Mouse (Mus musculus): ENCODE measurements at regions not wholly inside any gene's neighbourhood (a gene's known extent, or its start where the extent isn't known, plus 50 kb on each side); places are given as distances from the start of the nearest gene placed in this dataset.
"Not testable (repeated sequence)": the region's sequence is repeated elsewhere in the genome, so short reads cannot be mapped to it uniquely, and the experiment has no call there.

DNA sequence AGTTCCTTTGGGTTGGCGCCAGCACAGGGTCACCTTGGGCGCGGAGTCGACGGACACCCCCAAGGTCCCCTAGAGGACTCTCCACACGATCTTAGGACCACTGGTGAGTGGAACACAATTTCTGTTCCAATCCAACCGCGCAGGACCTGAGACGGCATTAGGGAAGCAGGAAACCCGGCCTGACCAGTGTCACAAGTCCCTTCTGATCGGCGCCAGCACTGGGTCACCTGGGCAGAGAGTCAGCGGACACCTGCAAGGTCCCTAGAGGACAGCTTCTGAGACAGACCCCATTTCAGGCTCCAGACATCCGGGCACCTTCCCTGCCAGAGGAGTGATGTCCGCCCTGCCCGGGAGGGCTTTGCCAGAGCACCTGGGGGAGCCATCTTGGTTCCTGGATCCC, 74.2 kb upstream of the Cdh13 start:
- DNase-seq: not testable (repeated sequence)

- DNase-seq: no peak
Observed at GRCm38 (mm10) chr8:118190866-118191265, 92.7 kb upstream of the Cdh13 start.

- DNase-seq: no peak
Observed at GRCm38 (mm10) chr8:118189226-118189625, 94.3 kb upstream of the Cdh13 start.

GRCm38 (mm10) chr8:118169001-118169413, 114.5 kb upstream of the Cdh13 start:
- DNase-seq: no peak

- DNase-seq: no peak
Observed at GRCm38 (mm10) chr8:118162171-118162570, 121.4 kb upstream of the Cdh13 start.

GRCm38 (mm10) chr8:118147359-118148205, 136.0 kb upstream of the Cdh13 start:
- DNase-seq: no peak

- DNase-seq: peak; percentile 3
Observed at GRCm38 (mm10) chr8:118144546-118144945, 139.0 kb upstream of the Cdh13 start.

GRCm38 (mm10) chr8:118142311-118142710, 141.2 kb upstream of the Cdh13 start:
- no peak for DNase-seq

GRCm38 (mm10) chr8:118139928-118140327, 143.6 kb upstream of the Cdh13 start:
- no peak for DNase-seq

- no peak for DNase-seq
Observed at GRCm38 (mm10) chr8:118137846-118138245, 145.7 kb upstream of the Cdh13 start.

GRCm38 (mm10) chr8:118124993-118125392, 158.5 kb upstream of the Cdh13 start:
- DNase-seq: no peak

DNA sequence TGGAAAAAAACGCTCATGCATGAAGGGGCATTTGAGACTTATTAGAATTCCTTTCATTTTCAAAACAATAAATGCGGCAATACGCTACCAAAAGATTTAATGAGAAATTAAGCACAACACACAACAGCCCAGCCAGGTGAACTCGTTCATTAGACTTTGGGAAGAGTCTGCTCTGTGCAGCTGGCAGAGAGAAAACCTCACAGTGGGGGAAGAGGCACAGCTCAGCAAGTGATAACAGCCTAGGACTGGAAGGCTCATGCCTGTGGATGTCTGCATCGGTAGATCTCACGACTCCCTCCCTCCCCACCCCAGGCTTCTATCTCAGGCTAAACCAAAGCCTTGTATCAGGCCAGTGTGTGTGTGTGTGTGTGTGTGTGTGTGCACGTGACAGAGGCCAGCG, 169.3 kb upstream of the Cdh13 start:
- DNase-seq: no peak

- no peak for DNase-seq
Observed at GRCm38 (mm10) chr8:118104464-118105050, 179.0 kb upstream of the Cdh13 start.

DNA sequence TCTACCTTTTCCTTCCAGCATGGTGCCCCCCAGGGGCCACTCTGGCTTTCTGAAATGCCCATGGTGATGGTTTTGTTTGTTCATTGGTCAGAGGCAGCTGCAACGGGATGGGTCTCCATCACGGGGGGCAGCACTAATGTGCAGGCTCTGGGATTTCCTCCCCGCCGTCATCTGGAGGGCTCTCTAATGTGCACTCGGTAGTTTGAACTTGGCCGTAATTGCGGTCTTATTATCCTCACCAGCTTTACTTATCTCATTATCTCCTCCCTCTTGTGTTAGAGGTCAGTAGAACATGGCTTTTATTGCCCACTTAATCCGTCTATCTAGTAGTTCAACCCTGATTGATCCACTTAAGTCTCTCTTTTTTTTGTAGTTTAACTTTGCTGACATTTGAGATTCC, 182.2 kb upstream of the Cdh13 start:
- DNase-seq: no peak

DNA sequence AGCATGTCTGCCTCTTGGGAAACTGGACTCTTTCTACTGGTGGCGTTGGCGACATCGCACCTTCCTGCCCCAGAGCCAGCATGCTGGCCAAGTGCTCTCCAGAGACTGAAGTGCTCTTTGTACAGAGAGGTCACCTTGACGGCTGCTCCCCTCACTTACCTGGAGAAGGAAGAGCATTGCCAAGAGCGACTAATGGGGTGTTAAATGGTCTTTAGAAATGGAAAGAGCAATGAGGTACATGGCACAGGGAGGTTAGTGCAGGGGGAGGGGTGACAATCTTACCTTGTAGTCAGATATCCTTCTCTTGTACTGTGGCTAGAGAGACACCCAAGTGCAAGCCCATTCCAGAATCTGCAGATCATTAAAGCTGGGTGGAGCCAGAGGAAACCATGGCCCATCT, 220.8 kb upstream of the Cdh13 start:
- DNase-seq: no peak

DNA sequence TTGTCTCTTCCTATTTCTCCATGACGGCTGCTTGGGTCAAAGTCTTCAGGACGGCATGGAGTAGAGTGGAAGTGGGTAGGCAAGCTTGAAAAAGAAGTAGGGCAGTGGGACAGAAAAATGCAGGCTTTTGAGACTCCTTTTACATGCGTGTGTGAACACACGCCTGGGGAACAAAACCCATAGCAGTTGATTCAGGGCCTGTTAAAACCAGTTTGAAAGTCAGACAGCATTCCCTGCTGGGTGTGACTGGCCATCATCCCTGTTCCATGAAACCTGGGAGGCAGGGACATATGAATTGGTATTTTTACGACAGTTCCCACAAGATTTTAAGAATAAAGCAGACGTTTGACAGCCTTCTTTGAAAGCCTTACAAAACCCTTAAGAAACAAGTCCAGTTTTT, 226.8 kb upstream of the Cdh13 start:
- no peak for DNase-seq

- no peak for DNase-seq
Observed at GRCm38 (mm10) chr8:118055536-118055935, 228.0 kb upstream of the Cdh13 start.

DNA sequence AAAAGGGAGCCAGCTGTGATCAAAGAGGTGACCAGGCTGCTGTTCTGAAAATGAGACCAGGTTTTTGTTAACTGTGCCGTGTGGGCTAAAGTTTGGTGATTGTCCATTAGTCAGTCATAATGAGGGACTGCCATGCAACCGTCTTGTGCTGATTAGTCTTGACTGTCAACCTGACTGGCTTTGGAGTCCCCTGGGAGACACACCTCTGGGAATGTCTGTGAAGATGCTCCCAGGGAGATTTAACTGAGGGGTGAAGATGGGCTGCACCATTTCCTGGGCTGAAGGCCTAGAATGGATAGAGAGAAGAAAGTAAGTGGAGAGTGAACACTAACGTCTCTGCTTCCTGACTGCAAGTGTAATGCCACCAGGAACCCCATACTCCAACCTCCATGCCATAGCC, 233.1 kb upstream of the Cdh13 start:
- DNase-seq: no peak

DNA sequence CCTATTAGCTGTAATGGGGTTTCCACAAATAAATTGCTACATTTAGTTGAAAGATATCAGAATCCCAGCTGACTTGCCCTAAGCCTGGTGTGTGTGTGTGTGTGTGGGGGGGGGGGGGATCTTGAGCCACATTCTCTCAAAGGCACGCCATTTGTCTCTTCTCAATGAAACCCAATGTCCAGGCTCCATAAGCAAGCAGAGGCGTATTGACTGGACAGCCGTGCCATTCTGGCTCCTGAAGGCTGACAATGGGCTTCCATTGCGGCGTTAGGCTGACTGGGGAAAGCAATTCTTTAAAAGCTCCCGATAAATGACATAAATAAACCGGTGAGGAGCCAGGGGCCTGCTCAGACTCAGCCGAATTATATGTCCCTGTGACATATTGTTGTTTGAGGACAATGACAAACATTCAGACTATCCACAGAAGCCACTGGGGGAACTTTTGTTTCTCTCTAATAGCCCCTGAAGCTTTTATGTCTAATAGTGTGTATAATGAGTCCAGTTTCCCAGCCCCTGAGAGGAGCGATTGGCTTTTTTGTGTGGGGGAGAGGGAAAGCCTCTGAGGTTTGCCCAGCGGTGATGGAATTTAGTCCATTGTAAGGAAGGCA, 240.6 kb upstream of the Mphosph6 start:
- DNase-seq: no peak

DNA sequence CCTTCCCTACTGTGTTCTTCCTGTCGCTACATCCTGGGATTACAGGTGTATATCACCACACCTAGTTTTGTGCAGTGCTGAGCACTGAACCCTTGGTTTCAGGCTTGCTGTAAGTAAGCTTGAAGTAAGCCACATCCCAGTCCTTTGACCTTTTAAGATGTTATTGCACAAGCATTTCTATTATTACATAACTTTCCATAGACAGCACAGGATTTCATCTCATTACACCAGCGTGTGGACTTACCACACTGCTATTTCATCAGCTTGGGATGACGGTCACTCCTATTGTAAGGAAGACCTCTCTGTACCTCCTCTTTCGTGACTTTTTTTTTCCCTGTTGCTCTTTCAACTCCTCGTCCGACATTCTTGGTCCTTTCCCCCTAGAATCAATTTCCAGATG, 239.5 kb upstream of the Mphosph6 start:
- DNase-seq: no peak

DNA sequence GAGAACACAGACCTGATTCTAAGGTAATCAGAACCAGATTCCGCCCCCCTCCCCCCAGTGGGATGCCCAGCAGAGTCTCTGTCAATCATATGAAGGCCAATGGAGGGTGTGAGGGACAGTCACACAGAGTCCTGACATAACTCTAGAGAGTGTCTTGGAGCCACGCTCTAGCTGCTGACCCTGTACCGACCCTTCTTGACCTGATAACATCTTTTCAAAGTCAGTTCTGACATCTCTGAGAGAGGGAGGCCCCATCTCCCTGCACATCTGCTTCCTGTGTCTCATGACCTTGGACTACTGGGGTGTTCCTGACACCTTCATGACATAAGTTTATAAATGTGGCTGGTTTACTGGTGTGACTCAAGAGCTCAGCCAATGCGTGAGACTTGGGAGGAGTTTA, 236.1 kb upstream of the Mphosph6 start:
- no peak for DNase-seq

GRCm38 (mm10) chr8:118034051-118034450, 232.3 kb upstream of the Mphosph6 start:
- no peak for DNase-seq

- no peak for DNase-seq
Observed at GRCm38 (mm10) chr8:118031406-118031805, 229.7 kb upstream of the Mphosph6 start.
